Mouse (Mus musculus): Measurements from ENCODE around the gene Mef2c. TPM values are rescaled to one million over a fixed set of nuclear protein-coding genes. Genes with fewer than 3 reads are reported as not detected.

Mef2c gene
- polyA plus RNA-seq, 1 experiment from 2014 or later = 114 TPM

DNA sequence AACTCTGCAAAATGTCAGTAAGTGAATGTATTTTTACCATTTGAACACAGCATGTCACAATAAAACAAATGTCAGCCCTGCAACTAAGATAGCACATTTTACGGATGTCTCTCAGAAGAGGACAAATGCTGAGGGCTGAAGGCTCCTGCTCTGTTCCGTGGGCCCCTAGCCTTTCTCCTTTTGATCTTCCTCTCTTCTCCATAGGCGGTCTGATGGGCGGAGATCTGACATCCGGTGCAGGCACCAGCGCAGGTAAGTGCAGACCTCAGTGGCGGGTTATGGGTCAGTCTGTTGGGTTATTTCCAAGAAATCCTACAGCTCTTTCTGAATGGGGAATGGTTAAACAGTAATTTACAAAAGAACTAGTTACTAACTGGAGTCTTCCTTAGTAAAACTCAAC, 131.4 kb downstream of the Mef2c start:
- no peaks in the 10 kb centered on the region for H3K27me3 ChIP-seq (ENCODE audit: control insufficient read depth, insufficient read depth, low read length)
- H3K9me3 ChIP-seq (ENCODE audit: control insufficient read depth, low read length) = no peaks in the 10 kb centered on the region
- H3K36me3 ChIP-seq (ENCODE audit: control insufficient read depth, insufficient read depth, low read length) = peaks cover 49% of the 10 kb centered on the region
- H3K9ac ChIP-seq (ENCODE audit: low read length) = no peak overlapping the region
- WGBS = 70% methylated on average over 7 of the region's 7 CpGs
- H3K4me3 ChIP-seq (ENCODE audit: control insufficient read depth in 1 of 2, insufficient read depth in 1 of 2, low read depth in 1 of 2, low read length in 2 of 2) = no peak overlapping the region
- H3K4me1 ChIP-seq (ENCODE audit: control insufficient read depth in 2 of 2, insufficient read depth in 2 of 2, low read length in 2 of 2) = no peaks in the 10 kb centered on the region
- no peak overlapping the region for H3K4me2 ChIP-seq (ENCODE audit: low read length)
- ATAC-seq (ENCODE audit: insufficient number of reproducible peaks, insufficient read depth, low FRiP score, low read depth) = no peak
- H3K27ac ChIP-seq (replicated peaks in 1 of 2; ENCODE audit: control insufficient read depth in 1 of 2, insufficient read depth in 1 of 2, low read depth in 2 of 2, low read length in 2 of 2) = no peak overlapping the region

DNA sequence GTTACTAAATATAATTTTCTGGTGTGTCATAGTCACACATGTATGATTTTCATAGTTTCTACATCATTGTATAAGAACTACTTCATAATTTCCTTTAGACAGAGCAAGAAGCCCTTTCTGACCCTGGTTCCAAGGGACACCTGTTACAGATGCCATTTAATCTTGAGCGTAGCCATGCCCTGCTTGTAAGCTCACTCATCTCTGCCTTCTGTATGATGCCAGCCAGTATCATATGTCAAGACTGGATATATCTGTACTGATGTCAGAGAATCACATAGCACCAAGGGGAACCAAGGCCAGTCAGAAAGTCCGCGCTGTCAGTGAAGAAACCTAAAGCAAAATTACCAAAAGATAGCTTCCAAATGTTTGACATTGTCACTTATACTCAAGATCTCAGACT, 133.8 kb downstream of the Mef2c start:
- Histone ChIP-seq H3K27me3 (ENCODE audit: control insufficient read depth, insufficient read depth, low read length) (no peaks in the 10 kb centered on the region), H3K9ac (ENCODE audit: low read length) (no peak overlapping the region), H3K36me3 (ENCODE audit: control insufficient read depth, insufficient read depth, low read length) (peaks cover 47% of the 10 kb centered on the region), H3K9me3 (ENCODE audit: control insufficient read depth, low read length) (no peaks in the 10 kb centered on the region), H3K27ac (replicated peaks in 1 of 2; ENCODE audit: control insufficient read depth in 1 of 2, insufficient read depth in 1 of 2, low read depth in 2 of 2, low read length in 2 of 2) (no peak overlapping the region), H3K4me2 (ENCODE audit: low read length) (no peak overlapping the region), H3K4me3 (ENCODE audit: control insufficient read depth in 1 of 2, insufficient read depth in 1 of 2, low read depth in 1 of 2, low read length in 2 of 2) (no peak overlapping the region), H3K4me1 (ENCODE audit: control insufficient read depth in 2 of 2, insufficient read depth in 2 of 2, low read length in 2 of 2) (no peaks in the 10 kb centered on the region)
- 96% methylated on average over 3 of the region's 3 CpGs for WGBS
- no peak for ATAC-seq (ENCODE audit: insufficient number of reproducible peaks, insufficient read depth, low FRiP score, low read depth)

DNA sequence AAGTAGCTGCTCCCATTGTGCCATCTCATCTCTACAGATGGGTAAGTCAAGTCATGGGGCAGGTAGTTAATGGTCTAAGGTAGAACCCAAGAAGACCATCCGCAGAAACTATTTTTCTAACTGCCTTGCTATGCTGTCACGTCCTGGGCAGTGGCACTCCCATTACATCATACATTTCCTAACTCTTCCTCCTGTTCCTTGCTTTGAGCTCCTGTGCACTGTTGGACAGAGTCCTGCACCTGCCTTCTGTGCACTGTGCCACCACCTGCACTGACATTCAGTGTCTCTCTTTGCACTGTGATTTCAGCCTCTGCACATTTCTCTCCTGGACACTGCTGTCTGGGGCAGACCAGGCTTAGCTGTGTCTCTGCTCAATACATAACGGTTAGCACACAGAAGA, 134.9 kb downstream of the Mef2c start:
- Histone ChIP-seq H3K4me1 (ENCODE audit: control insufficient read depth in 2 of 2, insufficient read depth in 2 of 2, low read length in 2 of 2) (no peaks in the 10 kb centered on the region), H3K4me2 (ENCODE audit: low read length) (no peak overlapping the region), H3K27ac (replicated peaks in 1 of 2; ENCODE audit: control insufficient read depth in 1 of 2, insufficient read depth in 1 of 2, low read depth in 2 of 2, low read length in 2 of 2) (no peak overlapping the region), H3K9ac (ENCODE audit: low read length) (no peak overlapping the region), H3K27me3 (ENCODE audit: control insufficient read depth, insufficient read depth, low read length) (no peaks in the 10 kb centered on the region), H3K4me3 (ENCODE audit: control insufficient read depth in 1 of 2, insufficient read depth in 1 of 2, low read depth in 1 of 2, low read length in 2 of 2) (no peak overlapping the region), H3K9me3 (ENCODE audit: control insufficient read depth, low read length) (no peaks in the 10 kb centered on the region), H3K36me3 (ENCODE audit: control insufficient read depth, insufficient read depth, low read length) (peaks cover 39% of the 10 kb centered on the region)
- ATAC-seq (ENCODE audit: insufficient number of reproducible peaks, insufficient read depth, low FRiP score, low read depth) = no peak
- WGBS = 88% methylated on average over 3 of the region's 3 CpGs

DNA sequence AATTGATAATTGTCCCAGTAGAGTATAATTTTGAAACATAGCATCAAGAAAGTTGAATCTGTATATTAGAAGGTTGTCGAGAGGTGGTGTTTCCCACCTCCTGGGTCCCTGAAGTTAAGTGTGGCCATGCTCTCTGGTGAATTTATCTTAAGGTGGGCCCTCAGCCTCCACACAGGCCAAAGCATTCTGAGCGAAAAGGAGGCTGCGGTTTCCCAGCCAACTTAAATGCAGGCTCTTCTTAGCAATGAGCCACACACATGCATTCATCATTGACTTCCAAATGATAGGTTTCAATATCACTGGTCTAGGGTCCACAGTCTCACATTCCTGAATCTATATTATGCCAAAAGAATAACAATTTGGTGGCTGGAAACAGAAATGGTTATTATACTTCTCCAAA, 145.2 kb downstream of the Mef2c start:
- Histone ChIP-seq H3K27ac (replicated peaks in 1 of 2; ENCODE audit: control insufficient read depth in 1 of 2, insufficient read depth in 1 of 2, low read depth in 2 of 2, low read length in 2 of 2) (no peak overlapping the region), H3K4me1 (ENCODE audit: control insufficient read depth in 2 of 2, insufficient read depth in 2 of 2, low read length in 2 of 2) (no peaks in the 10 kb centered on the region), H3K36me3 (ENCODE audit: control insufficient read depth, insufficient read depth, low read length) (peaks cover 22% of the 10 kb centered on the region), H3K9me3 (ENCODE audit: control insufficient read depth, low read length) (no peaks in the 10 kb centered on the region), H3K4me2 (ENCODE audit: low read length) (no peak overlapping the region), H3K9ac (ENCODE audit: low read length) (no peak overlapping the region), H3K27me3 (ENCODE audit: control insufficient read depth, insufficient read depth, low read length) (no peaks in the 10 kb centered on the region), H3K4me3 (ENCODE audit: control insufficient read depth in 1 of 2, insufficient read depth in 1 of 2, low read depth in 1 of 2, low read length in 2 of 2) (no peak overlapping the region)
- 85% methylated on average over 3 of the region's 3 CpGs for WGBS
- ATAC-seq (ENCODE audit: insufficient number of reproducible peaks, insufficient read depth, low FRiP score, low read depth) = no peak

DNA sequence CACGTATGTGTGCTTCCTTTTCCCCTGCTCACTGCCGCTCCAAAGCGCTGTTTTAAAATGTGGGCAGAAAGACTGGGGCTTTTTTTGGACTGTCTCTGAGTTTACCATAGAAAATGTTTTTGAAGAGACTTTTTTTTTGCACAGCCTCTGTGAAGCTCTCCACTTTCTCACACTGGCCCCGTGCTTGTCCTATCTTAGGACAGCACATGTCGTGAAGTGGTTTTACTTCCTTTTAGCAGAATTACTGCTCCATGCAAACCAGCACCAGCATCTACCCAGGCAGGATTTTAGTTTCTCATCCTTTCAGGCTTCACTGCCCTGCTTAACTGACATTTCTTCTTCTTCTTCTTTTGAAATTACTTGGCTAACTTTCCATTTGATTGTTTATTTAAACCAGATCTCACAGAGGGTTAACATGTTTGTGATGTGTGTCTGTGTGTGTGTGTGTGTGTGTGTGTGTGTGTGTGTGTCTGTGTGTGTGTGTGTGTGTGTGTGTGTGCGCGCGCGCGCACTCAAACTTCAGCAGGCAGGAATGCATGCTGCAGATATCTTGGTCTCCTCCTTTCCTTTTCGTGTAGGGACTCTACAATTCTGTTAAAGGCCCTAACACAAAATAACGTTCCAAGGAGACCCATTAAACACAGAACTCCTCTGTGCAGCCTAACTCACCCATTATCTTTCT, 146.1 kb downstream of the Mef2c start:
- Histone ChIP-seq H3K4me2 (ENCODE audit: low read length) (no peak overlapping the region), H3K9me3 (ENCODE audit: control insufficient read depth, low read length) (no peaks in the 10 kb centered on the region), H3K36me3 (ENCODE audit: control insufficient read depth, insufficient read depth, low read length) (peaks cover 25% of the 10 kb centered on the region), H3K4me3 (ENCODE audit: control insufficient read depth in 1 of 2, insufficient read depth in 1 of 2, low read depth in 1 of 2, low read length in 2 of 2) (no peak overlapping the region), H3K27ac (replicated peaks in 1 of 2; ENCODE audit: control insufficient read depth in 1 of 2, insufficient read depth in 1 of 2, low read depth in 2 of 2, low read length in 2 of 2) (no peak overlapping the region), H3K4me1 (ENCODE audit: control insufficient read depth in 2 of 2, insufficient read depth in 2 of 2, low read length in 2 of 2) (no peaks in the 10 kb centered on the region), H3K27me3 (ENCODE audit: control insufficient read depth, insufficient read depth, low read length) (no peaks in the 10 kb centered on the region), H3K9ac (ENCODE audit: low read length) (no peak overlapping the region)
- no peak for ATAC-seq (ENCODE audit: insufficient number of reproducible peaks, insufficient read depth, low FRiP score, low read depth)
- 75% methylated on average over 12 of the region's 12 CpGs for WGBS

DNA sequence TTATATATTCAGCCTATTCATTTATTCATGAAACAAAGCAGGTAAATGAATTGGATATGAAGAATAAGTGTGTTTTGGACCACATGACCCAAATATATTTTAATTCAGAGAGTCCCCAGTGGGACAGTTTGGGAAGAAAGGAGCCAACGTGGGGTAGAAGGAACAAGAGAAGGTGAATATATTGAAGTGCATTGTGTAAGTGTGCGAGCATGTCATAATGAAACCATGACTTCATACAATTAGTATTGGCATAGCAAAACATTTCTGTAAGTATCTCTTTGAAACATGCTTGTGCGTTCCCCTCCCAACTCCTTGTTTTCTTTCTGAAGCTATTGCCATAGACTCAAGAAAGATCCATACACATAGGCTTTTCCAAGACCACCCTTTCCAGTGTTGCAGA, 147.0 kb downstream of the Mef2c start:
- Histone ChIP-seq H3K27ac (replicated peaks in 1 of 2; ENCODE audit: control insufficient read depth in 1 of 2, insufficient read depth in 1 of 2, low read depth in 2 of 2, low read length in 2 of 2) (no peak overlapping the region), H3K4me3 (ENCODE audit: control insufficient read depth in 1 of 2, insufficient read depth in 1 of 2, low read depth in 1 of 2, low read length in 2 of 2) (no peak overlapping the region), H3K4me1 (ENCODE audit: control insufficient read depth in 2 of 2, insufficient read depth in 2 of 2, low read length in 2 of 2) (no peaks in the 10 kb centered on the region), H3K36me3 (ENCODE audit: control insufficient read depth, insufficient read depth, low read length) (peaks cover 29% of the 10 kb centered on the region), H3K9ac (ENCODE audit: low read length) (no peak overlapping the region), H3K4me2 (ENCODE audit: low read length) (no peak overlapping the region), H3K27me3 (ENCODE audit: control insufficient read depth, insufficient read depth, low read length) (no peaks in the 10 kb centered on the region), H3K9me3 (ENCODE audit: control insufficient read depth, low read length) (no peaks in the 10 kb centered on the region)
- ATAC-seq (ENCODE audit: insufficient number of reproducible peaks, insufficient read depth, low FRiP score, low read depth) = no peak
- 91% methylated on average over 3 of the region's 3 CpGs for WGBS

DNA sequence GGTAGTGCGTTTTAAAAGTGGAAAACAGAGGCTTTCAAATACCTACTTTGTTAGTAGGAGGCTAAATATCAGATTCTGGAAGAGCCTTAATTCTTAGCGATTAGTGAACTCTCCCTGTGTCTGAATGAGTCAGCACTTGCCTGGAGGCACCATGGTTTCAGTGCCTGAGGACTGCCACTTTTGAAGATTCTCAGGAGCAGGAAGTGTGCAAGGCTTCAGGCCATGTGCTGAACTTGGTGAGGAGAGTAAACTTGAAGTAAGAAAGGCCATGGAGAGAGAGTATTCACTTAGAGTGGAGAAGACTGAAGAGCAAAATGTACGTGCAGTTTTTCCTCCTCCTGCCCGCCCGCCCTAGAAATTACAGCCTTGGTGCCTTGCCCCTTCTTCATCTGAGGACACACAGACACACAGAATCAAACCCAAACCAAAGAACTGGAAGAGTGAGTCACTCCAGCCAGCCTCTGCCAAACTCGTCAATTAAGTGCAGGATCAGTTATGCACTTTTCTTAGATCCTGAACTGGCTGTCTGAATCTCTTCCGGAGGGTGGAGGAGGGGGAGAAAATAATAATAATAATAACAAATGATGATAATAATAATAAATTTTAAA, 148.2 kb downstream of the Mef2c start:
- H3K27ac ChIP-seq (replicated peaks in 1 of 2; ENCODE audit: control insufficient read depth in 1 of 2, insufficient read depth in 1 of 2, low read depth in 2 of 2, low read length in 2 of 2) = 0 out of 4 replicates have a peak overlapping the region, but pooled peaks of 1 of the 2 experiments have one; percentile 4
- H3K4me3 ChIP-seq (ENCODE audit: control insufficient read depth in 1 of 2, insufficient read depth in 1 of 2, low read depth in 1 of 2, low read length in 2 of 2) = no peak overlapping the region
- H3K27me3 ChIP-seq (ENCODE audit: control insufficient read depth, insufficient read depth, low read length) = no peaks in the 10 kb centered on the region
- H3K9ac ChIP-seq (ENCODE audit: low read length) = no peak overlapping the region
- WGBS = 64% methylated on average over 7 of the region's 7 CpGs
- no peaks in the 10 kb centered on the region for H3K4me1 ChIP-seq (ENCODE audit: control insufficient read depth in 2 of 2, insufficient read depth in 2 of 2, low read length in 2 of 2)
- H3K4me2 ChIP-seq (ENCODE audit: low read length) = no peak overlapping the region
- H3K9me3 ChIP-seq (ENCODE audit: control insufficient read depth, low read length) = no peaks in the 10 kb centered on the region
- ATAC-seq (ENCODE audit: insufficient number of reproducible peaks, insufficient read depth, low FRiP score, low read depth) = no peak
- H3K36me3 ChIP-seq (ENCODE audit: control insufficient read depth, insufficient read depth, low read length) = peaks cover 26% of the 10 kb centered on the region

DNA sequence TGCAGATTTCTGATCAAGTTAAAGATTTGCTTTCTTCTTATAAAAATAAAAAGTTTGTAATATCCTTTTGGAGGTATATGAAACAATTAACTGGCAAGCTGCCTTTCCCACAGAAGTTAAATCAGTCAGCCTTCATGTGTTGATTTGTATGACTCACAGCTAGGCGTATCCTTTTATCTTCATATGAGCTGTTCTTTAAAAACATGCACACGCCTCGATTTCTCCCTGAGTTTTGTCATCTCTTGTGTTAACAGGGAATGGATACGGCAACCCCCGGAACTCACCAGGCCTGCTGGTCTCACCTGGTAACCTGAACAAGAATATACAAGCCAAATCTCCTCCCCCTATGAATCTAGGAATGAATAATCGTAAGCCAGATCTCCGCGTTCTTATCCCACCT, 148.7 kb downstream of the Mef2c start:
- no peak overlapping the region for H3K4me2 ChIP-seq (ENCODE audit: low read length)
- H3K36me3 ChIP-seq (ENCODE audit: control insufficient read depth, insufficient read depth, low read length) = peaks cover 31% of the 10 kb centered on the region
- no peaks in the 10 kb centered on the region for H3K4me1 ChIP-seq (ENCODE audit: control insufficient read depth in 2 of 2, insufficient read depth in 2 of 2, low read length in 2 of 2)
- no peaks in the 10 kb centered on the region for H3K27me3 ChIP-seq (ENCODE audit: control insufficient read depth, insufficient read depth, low read length)
- H3K9me3 ChIP-seq (ENCODE audit: control insufficient read depth, low read length) = no peaks in the 10 kb centered on the region
- H3K9ac ChIP-seq (ENCODE audit: low read length) = no peak overlapping the region
- 64% methylated on average over 8 of the region's 8 CpGs for WGBS
- H3K4me3 ChIP-seq (ENCODE audit: control insufficient read depth in 1 of 2, insufficient read depth in 1 of 2, low read depth in 1 of 2, low read length in 2 of 2) = no peak overlapping the region
- ATAC-seq (ENCODE audit: insufficient number of reproducible peaks, insufficient read depth, low FRiP score, low read depth) = no peak
- no peak overlapping the region for H3K27ac ChIP-seq (replicated peaks in 1 of 2; ENCODE audit: control insufficient read depth in 1 of 2, insufficient read depth in 1 of 2, low read depth in 2 of 2, low read length in 2 of 2)
